Mouse (Mus musculus) cerebellum, adult 18-20 months (tissue): ENCODE results near the gene Atf3.

Experiments
- DNase-seq, 2 experiments: peaks; one replicate each; pipeline ENCODE4 v3.0.0; 2021

The Atf3 gene

DNA sequence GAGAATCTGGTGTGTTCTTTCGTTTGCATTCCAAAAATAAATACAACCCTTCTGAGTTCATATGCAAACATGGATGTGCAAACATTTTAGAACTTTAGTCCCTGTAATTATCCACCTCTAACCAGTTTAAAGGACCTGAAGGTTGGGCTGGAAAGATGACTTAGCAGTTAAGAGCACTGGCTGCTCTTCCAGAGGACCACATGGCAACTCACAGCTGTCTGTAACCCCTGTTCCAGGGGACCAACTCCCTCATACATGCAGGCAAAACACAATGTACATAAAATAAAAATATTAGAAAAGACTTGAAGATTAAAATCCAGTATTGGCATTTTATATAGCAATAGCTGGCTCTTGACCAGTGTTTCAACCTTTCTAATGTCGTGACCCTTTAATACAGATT is 7.9 kb upstream of the Atf3 start:
- no peak for DNase-seq

DNA sequence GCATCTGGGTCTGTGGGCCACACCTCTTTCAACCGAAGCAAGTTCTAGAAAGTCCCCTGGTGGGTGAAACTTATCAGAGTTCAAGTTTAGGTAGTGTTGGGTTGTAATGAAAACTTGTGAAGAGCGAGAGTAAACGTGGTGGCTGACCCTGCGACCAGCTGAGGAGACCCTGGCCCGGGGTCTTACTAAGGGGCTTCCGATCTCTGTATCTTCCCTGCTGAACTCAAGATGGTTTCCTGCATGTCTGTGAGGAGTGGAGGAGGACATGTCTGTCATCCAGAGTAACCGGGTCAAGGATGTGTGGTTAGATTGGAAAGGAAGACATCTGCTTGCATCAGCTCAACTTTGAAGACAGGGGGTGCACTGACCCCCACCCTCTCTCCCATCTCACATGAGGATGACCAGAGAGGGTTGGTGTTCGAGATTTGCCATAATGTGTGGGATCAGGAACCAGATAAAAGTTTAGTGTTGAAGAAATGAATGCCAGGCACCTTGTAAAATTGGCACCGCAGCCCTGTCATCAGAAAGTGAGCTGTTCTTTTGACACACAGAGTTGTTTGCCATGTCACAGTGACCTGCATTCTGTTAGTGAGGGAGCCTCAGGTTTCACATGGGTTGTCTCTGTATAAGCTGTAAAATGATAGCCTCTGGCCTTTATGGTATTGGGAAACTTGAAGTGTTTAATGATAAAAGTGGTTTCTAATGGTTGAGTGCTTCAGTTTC is 7.3 kb upstream of the Atf3 start:
- DNase-seq: peak in 1 of 2 experiments; percentile 8

DNA sequence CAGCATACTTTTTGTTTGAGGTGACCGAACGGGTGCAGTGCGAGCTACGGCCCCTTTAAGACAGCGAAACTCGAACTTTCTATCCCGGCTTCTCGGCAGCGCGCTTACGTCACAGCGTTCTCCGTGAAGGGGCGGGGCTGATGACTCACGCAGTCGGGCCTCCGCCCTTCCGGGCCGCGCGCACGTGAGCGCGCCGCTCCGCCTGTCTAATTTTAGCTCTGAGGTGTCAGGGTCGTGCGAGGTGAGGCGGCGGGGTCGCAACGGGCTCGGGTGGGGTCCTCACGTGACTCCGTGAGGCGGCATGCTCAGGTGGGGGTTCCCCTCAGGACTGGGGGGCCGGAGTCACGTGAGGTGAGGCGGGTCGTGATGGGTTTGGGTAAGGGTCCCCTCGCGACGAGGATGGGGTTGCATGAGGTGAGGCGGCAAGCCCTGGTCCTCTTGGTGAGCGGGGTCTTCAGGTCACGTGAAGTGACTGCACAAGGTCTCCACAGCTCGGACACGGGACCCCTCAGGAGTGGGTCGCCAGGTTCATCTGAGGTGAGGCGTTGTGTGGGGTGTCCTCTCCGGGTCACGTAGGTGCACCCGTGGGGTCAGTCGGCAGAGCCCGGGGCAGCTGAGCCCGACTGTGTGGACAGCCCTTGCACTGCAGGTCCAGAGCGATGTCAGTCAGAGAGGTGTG is 6.6 kb upstream of the Atf3 start:
- DNase-seq: peak; percentile 94 to 96

DNA sequence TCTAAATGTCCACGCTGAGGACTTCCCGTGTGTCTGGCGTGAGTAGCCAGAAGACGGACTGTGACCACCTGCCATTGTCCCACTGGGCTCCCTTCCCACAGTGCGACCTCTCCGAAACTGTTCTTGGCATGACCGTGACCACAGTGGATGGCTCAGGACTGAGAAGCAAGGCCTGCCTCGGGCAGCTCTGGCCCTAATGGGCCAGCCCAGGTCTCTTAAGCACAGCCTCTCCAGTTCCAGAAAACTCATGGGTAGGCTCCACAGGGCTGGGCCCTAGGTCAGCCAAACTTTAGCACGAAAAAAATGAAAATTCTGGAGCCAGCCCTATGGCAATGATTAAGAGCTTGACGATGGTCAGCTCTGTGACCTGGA is 6.1 kb upstream of the Atf3 start:
- no peak for DNase-seq

DNA sequence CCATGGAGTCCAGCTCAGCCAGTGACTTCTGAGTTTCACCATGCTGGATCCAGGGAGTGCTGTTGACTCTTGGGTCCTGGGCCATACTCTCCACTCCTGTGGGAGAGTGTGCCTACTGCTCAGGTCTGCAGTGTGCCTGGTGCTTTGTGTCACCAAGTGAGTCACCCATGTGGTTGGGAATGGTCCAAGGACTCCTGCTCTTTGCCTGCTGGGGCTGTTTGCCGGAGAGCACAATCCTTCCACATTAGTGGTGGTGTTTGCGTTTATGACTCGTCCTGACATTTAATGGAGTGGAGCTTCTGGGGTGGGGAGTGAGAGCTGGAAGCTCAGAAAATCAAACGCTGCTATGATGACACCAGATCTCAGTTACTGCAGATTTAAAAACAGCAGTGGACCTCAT is 4.2 kb upstream of the Atf3 start:
- no peak for DNase-seq

DNA sequence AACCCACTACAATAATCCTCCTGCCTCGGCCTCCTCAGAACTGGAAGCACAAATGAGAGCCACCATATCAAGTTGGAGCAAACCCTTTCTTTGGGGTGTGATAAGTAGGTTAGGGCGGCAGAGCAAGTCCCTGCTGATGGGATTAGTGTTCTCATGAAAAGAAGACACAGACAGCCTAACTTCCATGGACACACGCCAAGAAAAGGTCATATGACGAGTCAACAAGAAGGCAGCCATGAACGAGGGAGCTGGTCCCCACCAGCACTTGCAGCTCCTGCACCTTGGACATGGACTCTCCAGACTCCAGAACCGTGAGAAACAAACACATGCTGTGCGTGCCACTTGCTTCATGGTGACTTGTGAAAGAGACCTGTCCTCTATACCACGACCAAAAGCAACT is 2.7 kb upstream of the Atf3 start:
- DNase-seq: no peak

DNA sequence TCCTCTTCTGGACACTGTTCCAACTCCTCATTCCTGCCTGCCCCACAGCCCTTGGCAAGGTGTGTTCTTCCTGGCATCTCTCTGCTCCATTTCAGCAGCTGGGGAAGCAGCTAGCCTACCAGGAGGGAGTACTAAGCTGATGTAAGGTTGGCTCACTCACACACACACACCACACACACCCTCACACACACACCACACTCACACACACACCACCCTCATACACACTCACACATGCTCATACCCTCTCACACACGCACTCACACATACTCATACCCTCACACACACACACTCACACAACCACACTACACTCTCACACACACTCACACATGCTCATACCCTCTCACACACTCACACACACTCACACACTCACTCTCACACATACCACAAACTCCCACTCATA is 1.9 kb upstream of the Atf3 start:
- DNase-seq: no peak

DNA sequence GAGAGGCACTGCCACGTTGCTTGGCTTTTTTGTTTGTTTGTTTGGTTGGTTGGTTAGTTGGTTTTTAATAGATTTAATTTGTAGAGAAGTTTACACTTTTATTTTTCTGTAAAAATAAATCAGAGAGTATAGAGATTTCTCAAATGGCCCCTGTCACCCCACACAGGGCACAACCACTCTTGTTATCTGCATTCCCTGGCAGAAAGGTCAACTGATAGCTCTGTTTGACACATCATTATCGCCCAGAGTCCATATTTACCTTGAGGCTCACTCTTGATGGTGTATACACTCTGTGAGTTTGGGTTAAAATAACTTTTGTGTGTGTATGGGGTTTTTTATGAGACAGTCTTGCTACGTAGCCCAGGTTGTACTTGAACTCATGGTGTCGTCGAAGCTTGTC is 744 bp upstream of the Atf3 start:
- no peak for DNase-seq

DNA sequence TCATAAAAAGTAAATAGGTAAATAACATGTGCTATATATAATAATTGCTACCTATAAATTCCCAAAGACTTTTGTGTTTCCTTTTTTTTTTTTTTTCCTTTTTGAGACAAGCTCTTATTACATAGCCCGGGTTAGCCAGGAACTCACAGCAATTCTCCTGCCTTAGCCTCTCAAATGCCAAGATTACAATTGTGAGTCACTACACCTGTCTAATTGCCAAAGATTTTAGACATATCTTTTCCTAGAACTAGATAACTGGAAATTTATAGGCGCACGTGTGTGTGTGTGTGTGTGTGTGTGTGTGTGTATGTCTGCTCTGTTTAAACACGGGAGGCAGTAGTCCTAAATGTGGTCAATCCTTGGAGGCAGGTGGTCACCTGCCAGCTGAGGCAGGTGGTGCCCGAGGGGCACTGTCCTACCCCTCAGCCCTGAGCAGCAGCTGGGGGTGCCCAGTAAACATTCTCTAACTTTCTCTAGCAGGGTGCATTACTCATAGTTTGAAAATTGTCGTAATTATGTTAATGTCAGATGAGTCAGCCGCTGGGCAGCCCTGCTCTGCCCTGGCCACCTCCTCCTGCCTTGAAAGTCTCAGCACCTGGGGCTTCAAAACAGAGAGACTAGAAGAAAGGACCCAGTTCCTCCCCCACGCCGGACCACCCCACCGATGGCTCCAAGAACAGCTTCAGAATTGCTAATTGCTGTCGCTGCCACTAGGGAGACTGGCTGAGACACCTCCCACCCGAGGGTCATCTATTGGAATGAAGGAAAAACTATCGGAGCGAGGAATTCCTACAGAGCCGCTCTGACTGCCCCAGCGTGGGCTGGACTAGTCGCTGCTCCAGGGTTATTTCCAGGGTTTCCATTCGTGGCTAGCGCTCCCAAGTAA is 1.8 kb downstream of the Atf3 start:
- DNase-seq: no peak

DNA sequence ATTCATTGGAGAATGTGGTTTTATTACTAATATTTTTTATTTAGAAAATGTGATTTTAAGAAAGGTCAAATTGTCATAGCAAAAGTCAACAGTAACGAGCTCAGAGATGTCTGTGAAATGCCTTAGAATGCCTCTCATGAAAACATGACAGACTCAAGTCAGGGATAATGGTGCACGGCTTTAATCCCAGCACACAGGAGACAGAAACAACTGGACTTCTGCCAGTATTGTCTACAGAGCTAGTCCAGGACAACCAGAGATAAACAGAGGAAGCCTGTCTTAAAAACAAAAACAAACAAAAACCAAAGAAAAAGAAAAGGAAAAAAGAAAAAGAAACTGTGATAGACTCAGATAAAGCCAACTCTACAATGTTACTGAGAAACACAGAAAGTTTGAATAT is 6.7 kb downstream of the Atf3 start:
- DNase-seq: no peak

DNA sequence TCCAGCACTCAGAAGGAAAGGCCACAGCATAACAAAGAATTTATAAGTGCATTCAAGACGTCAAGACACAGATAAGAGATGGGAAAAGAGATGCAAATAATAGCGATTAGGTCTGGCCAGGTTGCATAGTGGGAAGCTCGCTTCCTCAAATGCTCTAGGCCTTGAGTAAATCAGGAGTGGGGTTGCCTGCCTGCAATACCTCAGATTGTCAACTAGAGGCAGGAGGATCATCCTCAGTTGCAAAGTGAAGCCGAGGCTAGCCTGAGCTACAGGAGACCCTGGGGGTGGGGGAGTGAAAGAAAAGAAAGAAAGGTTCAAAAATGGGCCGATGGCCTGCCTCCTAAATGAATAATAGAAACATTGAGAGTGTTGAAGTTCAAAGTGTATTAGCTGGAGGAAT is 12.0 kb downstream of the Atf3 start:
- DNase-seq: no peak

DNA sequence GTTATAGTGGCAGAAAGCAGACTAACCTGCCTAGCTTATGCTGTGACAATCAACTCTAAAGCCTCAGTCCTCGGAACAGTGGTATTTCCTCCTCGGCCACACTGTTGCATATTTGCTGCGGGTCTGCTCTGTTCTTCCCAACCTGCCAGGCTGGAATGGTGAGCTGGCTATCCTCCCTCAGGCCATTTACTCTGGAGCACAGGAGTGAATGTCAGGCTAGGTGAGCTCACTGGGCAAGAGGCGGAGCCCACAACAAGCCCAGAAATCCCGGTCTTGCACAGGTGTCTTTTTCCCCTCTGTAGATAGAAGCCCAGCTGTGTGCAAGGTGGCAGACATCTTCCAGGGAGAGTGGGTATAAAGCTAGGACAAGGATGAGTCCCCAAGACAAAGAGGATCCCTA is 13.0 kb downstream of the Atf3 start:
- DNase-seq: no peak

DNA sequence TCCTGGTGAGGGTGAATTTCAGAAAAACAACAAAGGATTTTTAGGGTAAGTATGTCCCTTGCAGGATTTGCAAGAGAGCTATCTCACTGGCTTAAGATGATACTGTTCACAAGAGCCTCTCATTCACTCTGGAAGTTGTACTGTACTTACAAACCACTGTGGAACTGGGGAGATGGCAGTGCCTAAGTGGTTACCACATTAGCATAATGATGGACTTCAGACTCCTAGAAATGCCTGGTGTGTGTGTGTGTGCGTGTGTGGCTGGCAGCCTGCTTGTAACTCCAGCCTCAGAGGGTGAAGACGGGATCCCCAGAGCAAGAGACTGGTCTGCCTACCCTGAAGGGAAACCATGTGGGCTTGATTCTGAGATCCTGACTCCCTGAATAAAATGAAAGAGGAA is 14.3 kb downstream of the Atf3 start:
- DNase-seq: no peak

DNA sequence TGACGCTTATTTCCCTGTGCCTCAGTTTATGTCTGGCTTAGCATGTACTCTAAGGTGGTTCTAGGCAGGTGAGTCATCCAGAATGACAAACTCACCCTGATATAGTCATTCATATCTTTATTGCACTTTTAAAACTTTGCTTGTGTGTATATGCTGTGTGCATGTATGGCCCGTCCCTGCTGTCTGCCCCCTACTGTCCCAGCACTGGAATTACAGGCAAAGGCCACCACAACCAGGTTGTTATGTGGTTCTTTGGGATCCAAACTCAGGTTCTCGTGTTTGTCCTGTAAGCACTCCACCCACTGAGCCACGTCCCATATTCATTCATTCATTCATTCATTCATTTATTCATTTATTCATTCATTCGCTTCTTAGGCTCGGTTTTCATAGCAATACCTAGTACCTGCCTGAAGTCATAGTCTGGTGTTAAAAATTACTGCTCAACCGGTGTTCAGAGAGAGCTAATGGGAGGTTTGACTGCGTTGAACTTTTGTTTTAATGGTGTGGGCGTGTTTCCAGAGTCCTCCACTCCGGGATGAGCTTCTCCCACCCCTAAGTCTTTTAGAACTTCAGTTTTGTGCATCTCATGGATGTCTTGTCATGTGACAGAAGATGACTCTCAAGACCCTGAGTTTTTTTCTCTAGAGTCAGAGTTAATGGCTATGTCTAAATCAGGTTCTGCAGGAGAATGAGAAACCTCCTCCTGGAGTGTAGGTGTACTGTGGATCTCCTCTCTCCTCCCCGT is 15.5 kb downstream of the Atf3 start:
- no peak for DNase-seq

DNA sequence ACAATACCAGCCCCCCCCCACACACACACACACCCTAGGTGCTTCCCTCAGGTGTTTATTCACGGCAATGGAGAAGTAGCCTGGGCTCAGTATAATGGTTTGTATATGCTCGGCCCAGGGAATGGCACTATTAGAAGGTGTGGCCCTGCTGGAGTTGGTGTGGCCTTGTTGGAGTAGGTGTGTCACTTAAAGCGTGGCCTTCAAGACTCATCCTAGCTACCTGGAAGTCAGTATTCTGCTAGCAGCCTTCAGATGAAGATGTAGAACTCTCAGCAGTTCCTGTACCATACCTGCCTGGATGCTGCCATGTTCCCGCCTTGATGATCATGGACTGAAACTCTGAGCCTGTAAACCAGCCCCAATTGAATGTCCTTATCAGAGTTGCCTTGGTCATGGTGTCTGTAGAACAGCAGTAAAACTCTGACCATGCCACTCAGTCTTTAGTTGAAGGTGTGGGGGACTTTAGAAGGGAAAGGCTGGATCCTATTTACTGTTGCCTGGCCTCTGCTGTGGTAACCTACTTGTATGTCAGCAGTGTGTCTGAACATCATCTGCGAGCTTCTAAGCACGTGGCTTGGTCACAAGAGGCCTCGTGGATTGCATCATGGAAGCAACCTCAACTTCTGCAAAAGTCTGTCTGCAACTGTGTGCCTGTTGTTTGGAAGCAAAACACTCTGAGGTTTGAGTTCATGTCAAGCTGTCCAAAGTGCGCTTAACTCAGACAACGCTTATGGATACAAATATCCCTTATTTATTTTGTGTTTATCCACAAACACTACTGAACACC is 16.8 kb downstream of the Atf3 start:
- no peak for DNase-seq

DNA sequence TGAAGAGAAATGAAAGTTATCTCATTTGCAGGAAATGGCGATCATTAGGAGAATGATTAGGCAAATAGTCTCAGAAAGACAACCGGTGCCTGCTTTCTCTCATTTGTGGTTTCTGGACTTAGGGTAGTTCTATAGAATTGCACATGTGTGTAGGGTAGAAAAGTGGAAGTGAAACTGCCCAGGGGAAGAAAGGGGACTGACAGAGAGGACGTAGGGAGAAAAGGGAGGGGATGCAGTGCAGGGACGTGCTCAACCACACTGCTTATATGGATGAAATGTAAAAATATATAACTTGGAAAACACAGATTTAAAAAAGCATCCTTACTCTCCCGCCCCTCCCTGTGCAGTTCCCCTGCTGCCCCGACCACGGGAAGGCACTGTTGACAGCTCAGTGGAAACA is 19.9 kb downstream of the Atf3 start:
- no peak for DNase-seq

DNA sequence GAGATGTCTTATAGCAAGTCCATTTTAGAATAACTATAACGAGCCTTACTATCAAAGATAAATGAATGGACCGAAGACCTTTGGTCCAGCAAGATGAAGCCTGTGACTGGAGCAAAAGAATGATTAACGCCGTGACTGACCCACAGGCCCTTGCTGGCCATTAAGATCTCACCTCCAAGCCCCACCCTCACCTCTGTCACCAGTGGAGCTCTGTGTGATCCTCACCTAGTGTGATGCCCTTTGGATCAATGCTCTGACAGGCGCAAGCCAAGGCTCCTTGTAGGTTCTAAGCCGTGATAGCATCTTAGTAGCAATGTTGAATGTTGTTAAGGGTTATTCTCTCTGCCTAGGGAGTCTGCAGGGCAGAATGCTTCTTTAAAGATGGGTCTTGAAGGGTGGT is 21.8 kb downstream of the Atf3 start:
- DNase-seq: no peak

DNA sequence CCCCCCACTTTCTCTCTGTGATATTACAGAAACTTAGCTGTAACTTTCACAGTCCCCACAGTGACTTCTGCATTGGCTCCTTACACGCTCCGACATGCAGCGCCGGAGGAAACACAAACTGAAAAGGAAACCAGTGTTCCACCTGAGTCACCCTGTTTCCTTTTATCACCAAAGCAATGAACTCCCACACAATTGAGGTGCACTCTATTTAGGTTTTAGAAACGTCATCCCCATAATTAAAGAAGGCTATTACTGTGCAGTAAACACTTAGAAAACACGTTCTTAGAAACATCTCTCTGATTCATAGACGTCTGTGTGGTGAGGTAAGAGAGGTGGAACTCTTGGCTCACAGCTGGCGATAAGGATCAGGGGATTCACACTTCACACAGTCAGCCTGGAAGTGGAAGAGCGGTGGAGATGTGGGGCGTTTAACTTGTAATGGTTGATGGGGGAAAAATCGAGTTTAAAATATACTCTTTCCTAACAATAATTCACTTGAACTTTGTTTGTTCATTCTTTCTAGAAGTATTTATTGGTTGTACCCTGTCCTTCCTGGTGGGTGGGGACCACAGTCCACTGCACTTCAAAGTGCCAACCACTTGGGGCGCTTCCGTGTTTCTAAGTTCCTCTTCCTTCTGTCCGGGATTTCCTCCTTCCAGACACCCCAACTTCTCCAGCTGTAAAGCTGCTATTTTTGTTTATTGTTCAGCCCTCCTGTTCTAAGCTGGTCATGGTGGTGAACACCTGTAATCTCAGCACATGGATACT is 24.0 kb downstream of the Atf3 start:
- no peak for DNase-seq

DNA sequence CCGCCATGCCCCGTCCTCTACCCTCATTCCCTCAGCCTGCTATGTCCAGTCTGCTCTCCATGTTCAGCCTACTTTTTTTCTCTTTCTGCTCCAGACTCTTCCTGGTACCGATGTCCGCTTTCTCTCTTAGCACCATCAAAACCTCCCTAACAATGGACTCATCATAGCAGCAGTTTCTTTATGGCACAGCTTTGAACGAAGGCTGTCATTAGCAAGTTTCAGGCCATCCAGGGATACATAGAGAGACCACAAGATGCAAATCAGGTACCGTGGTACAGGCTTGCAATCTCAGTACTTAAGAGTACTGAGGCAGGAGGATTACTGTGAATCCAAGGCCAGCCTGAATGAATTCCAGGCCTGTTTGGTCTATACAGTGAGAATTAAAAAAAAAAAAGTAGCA is 25.1 kb downstream of the Atf3 start:
- no peak for DNase-seq

DNA sequence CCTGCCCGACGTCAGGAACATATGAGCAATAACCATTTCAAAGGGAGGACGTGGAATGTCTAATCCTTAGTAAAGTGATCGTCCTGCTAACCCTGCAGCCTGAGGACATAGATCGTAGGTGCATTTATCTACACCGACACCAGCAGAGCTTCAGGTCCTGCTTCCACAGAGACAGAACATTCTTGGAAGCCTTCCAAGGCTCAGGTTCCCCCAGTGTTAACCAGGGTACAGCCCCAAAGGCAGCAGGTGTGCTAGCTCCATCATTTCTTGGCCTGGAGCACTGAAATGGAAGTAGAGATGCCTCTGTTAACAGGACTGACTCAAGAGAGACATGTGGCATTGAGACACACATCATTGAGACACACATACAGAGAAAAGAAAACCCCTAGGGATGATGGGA is 25.6 kb downstream of the Atf3 start:
- no peak for DNase-seq

DNA sequence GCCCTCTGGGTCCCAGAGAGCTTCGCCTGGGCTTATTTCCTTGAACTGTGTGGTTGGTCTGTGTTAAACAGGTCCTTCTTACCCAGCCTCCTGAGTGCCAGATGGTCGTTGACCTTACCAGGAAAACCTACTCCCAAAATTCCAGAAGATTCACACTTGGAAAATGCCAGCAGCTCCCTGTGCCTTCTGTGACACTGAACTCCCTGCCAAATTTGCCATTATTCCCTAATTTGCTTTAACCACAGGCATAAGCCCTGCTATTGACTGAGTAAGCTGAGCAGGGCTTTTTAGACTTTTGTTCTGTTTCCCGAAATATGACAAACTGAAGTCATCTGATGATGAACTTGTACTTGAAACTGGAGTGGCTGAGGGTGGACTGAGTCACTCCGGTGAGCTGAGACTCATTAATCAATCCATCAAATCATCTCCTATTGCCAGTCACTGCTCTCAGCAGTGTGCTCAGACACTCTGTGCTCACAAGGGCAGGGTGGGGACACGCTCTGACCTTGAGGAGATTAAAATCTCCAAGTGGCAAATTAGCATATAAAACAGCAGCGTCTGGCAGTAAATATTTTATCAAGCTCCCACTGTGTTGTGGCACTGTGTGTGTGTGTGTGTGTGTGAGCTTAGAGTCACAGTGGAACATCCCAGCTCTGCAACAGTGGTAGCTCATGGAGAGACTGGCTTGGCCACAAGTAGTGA is 28.0 kb downstream of the Atf3 start:
- DNase-seq: peak; percentile 30 to 38
